Mouse (Mus musculus) liver, postnatal 0 days (tissue): ENCODE results near the gene Oit1. TPM values are rescaled to one million over a fixed set of nuclear protein-coding genes. Genes with fewer than 3 reads are reported as not detected.

Source experiments
- ATAC-seq: fragments of 200-750 bp; cut with Nextera tagmentation; 2 replicates; pipeline ENCODE4 v1.8.0; 2017; ENCODE audit warnings: mild to moderate bottlenecking, moderate library complexity
- DNase-seq: peaks from one replicate; pipeline ENCODE4 v3.0.0-alpha.2; 2016
- H3K27ac ChIP-seq: fragments of 300-500 bp; sonication (generic); 2 replicates; pipeline ENCODE4 v1.5.1; 2014; ENCODE audit warnings: antibody characterized with exemption, moderate library complexity, mild to moderate bottlenecking, low read depth
- H3K27me3 ChIP-seq: fragments of 300-500 bp; sonication (generic); 2 replicates; pipeline ENCODE4 v1.6.1; 2014; ENCODE audit warnings: low read length, control low read depth, mixed read lengths; ENCODE audit not compliant: insufficient read depth
- H3K36me3 ChIP-seq: fragments of 300-500 bp; sonication (generic); replicated peaks from 2 replicates; pipeline ENCODE4 v1.6.1; 2014; ENCODE audit warnings: mild to moderate bottlenecking, control low read depth, low read length, moderate library complexity, mixed read lengths; ENCODE audit not compliant: insufficient read depth
- H3K4me1 ChIP-seq: fragments of 300-500 bp; sonication (generic); 2 replicates; pipeline ENCODE4 v1.6.1; 2014; ENCODE audit warnings: antibody characterized with exemption, mild to moderate bottlenecking, control low read depth; ENCODE audit not compliant: insufficient read depth
- H3K4me2 ChIP-seq: fragments of 300-500 bp; sonication (generic); 2 replicates; pipeline ENCODE4 v1.6.1; 2014; ENCODE audit warnings: low read depth, mild to moderate bottlenecking, low read length, moderate library complexity, mixed read lengths
- H3K4me3 ChIP-seq: fragments of 300-500 bp; sonication (generic); 2 replicates; pipeline ENCODE4 v1.5.1; 2014; ENCODE audit warnings: low read depth, low read length
- H3K9ac ChIP-seq: fragments of 300-500 bp; sonication (generic); replicated peaks from 2 replicates; pipeline ENCODE4 v1.6.1; 2014; ENCODE audit warnings: mild to moderate bottlenecking, moderate library complexity
- H3K9me3 ChIP-seq: fragments of 300-500 bp; sonication (generic); 2 replicates; pipeline ENCODE4 v1.6.1; 2016; ENCODE audit warnings: mild to moderate bottlenecking, control low read depth, low read length, mixed read lengths
- CTCF ChIP-seq: sonication (generic); IDR thresholded peaks from 2 replicates; pipeline ENCODE4 v1.5.1; 2016; ENCODE audit warnings: antibody characterized with exemption, low read depth
- EP300 ChIP-seq: IDR thresholded peaks from 2 replicates; pipeline ENCODE4 v1.6.1; 2016; ENCODE audit warnings: antibody characterized with exemption, low read depth, mild to moderate bottlenecking
- WGBS: fragments of 180-500 bp; shearing (Covaris S2); extraction: QIAGEN DNeasy Blood & Tissue Kit; methylation state at CpG from one replicate; pipeline ENCODE4 v1.1.7; 2014; ENCODE audit not compliant: insufficient replicate concordance; 5-methylcytosine and 5-hydroxymethylcytosine counted together
- polyA plus RNA-seq: library from polyadenylated mRNA; unstranded; fragments of >200 nt; fragmentation: Nextera tagmentation; extraction: Ambion mirVana; gene quantifications from 2 replicates; pipeline ENCODE4 v1.2.1, GENCODE M21; 2015

Gene Oit1
- polyA plus RNA-seq, 1 experiment from 2014 or later, result not detected

GRCm38 (mm10) chr14:8365833-8366232 lies 12.7 kb downstream of the Oit1 start:
- Histone ChIP-seq H3K27ac (no peak overlapping the region), H3K9ac (no peak overlapping the region), H3K27me3 (no peaks in the 10 kb centered on the region), H3K36me3 (no peaks in the 10 kb centered on the region), H3K4me3 (no peak overlapping the region), H3K4me1 (no peaks in the 10 kb centered on the region), H3K4me2 (no peak overlapping the region), H3K9me3 (no peaks in the 10 kb centered on the region)
- DNase-seq, result no peak
- ATAC-seq, result no peak
- 65% methylated on average over 6 of the region's 6 CpGs for WGBS
- no peak for TF ChIP-seq EP300
- TF ChIP-seq CTCF, result no peak

- ATAC-seq, result peak; percentile 60
- H3K36me3 ChIP-seq, result no peaks in the 10 kb centered on the region
- no peak overlapping the region for H3K27ac ChIP-seq
- no peak overlapping the region for H3K4me3 ChIP-seq
- H3K4me1 ChIP-seq, result peaks cover 5% of the 10 kb centered on the region
- no peaks in the 10 kb centered on the region for H3K27me3 ChIP-seq
- H3K9ac ChIP-seq, result no peak overlapping the region
- DNase-seq, result peak; percentile 24
- H3K4me2 ChIP-seq, result no peak overlapping the region
- TF ChIP-seq CTCF, result no peak
- H3K9me3 ChIP-seq, result no peaks in the 10 kb centered on the region
- WGBS, result 39% methylated on average over 9 of the region's 9 CpGs
These were observed 21.7 kb downstream of the Oit1 start for GRCm38 (mm10) chr14:8356836-8357235.

GRCm38 (mm10) chr14:8355999-8356501 lies 22.5 kb downstream of the Oit1 start:
- WGBS, result 37% methylated on average over 6 of the region's 6 CpGs
- DNase-seq, result peak; percentile 71
- Histone ChIP-seq H3K27me3 (no peaks in the 10 kb centered on the region), H3K9ac (no peak overlapping the region), H3K4me1 (peaks cover 5% of the 10 kb centered on the region), H3K9me3 (no peaks in the 10 kb centered on the region), H3K27ac (no peak overlapping the region), H3K36me3 (no peaks in the 10 kb centered on the region), H3K4me2 (no peak overlapping the region), H3K4me3 (no peak overlapping the region)
- peak; percentile 84 for ATAC-seq
- TF ChIP-seq EP300 (no peak), CTCF (peak; percentile 91)

DNA sequence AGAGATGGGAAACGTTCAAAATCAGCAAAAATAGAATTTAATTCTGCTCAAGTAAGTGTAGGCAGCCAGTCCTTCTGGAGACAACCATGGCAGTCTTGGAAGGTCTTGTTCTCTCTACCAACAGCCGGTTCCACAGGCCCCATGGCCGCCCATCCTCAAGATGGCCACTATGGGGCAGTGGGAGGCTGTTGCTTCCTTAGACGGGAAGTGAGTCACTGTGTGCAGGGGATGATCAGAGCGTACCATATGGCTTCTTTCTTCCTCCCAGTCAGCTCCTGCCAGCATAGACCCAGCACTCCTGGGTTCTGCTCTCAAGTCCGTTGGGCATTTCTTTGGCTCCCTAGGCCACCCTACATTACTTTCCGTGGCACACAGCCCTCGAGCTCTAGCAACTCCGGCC lies 29.6 kb downstream of the Oit1 start:
- Histone ChIP-seq H3K36me3 (no peaks in the 10 kb centered on the region), H3K9ac (no peak overlapping the region), H3K27me3 (no peaks in the 10 kb centered on the region), H3K4me1 (no peaks in the 10 kb centered on the region), H3K9me3 (no peaks in the 10 kb centered on the region), H3K4me3 (no peak overlapping the region), H3K27ac (no peak overlapping the region), H3K4me2 (no peak overlapping the region)
- 53% methylated on average over 9 of the region's 9 CpGs for WGBS
- DNase-seq (no peak), ATAC-seq (no peak)
- TF ChIP-seq EP300 (no peak), CTCF (peak; percentile 24)

GRCm38 (mm10) chr14:8346255-8346997 lies 32.1 kb downstream of the Oit1 start:
- Histone ChIP-seq H3K9ac (no peak overlapping the region), H3K27ac (no peak overlapping the region), H3K4me3 (no peak overlapping the region), H3K4me1 (no peaks in the 10 kb centered on the region), H3K36me3 (no peaks in the 10 kb centered on the region), H3K27me3 (no peaks in the 10 kb centered on the region), H3K9me3 (no peaks in the 10 kb centered on the region), H3K4me2 (no peak overlapping the region)
- WGBS, result 21% methylated on average over 7 of the region's 7 CpGs
- ATAC-seq (peak; percentile 47), DNase-seq (peak; percentile 87)
- TF ChIP-seq CTCF (peak; percentile 97), EP300 (no peak)

DNA sequence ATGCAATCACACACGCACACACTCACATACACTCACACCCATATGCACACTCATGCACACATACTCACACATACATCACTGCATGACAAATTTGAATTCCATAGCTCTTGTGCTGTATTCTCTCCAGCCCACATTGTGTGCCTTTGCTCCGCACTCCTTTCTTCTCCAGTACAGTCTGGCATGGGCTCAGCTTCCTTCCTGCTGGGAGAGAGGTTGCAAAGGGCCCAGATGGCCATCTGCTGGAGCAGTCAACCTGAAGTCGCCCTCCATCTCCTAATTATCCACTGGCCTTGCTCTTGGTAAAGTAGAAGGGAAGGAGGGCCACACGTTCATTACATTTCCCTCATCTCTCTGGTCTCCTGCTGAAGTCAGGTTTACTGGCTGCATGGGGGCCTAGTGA lies 33.0 kb downstream of the Oit1 start:
- TF ChIP-seq EP300, result no peak
- TF ChIP-seq CTCF, result no peak
- Histone ChIP-seq H3K9me3 (no peaks in the 10 kb centered on the region), H3K27me3 (no peaks in the 10 kb centered on the region), H3K4me2 (no peak overlapping the region), H3K36me3 (no peaks in the 10 kb centered on the region), H3K9ac (no peak overlapping the region), H3K4me3 (no peak overlapping the region), H3K4me1 (no peaks in the 10 kb centered on the region), H3K27ac (no peak overlapping the region)
- DNase-seq (no peak), ATAC-seq (no peak)
- whole genome bisulfite sequencing, result 76% methylated on average over 4 of the region's 4 CpGs
